Mouse (Mus musculus) cerebellum, adult 8-10 months (tissue): ENCODE results near the gene Fam83c.
"Not testable (repeated sequence)": the region's sequence is repeated elsewhere in the genome, so short reads cannot be mapped to it uniquely, and the experiment has no call there.

Experiments
- DNase-seq: peaks from one replicate; pipeline ENCODE4 v3.0.0; 2022

The Fam83c gene

GRCm38 (mm10) chr2:155834732-155835131, at the start of gene Fam83c:
Gene Fam83c, minus strand, starts transcription at chr2:155834854.
- no peak for DNase-seq

GRCm38 (mm10) chr2:155882087-155882486, 47.4 kb upstream of the Fam83c start:
- DNase-seq = no peak

- no peak for DNase-seq
Measured at GRCm38 (mm10) chr2:155878964-155879876, 44.6 kb upstream of the Fam83c start.

GRCm38 (mm10) chr2:155873636-155874035, 39.0 kb upstream of the Fam83c start:
- peak; percentile 27 for DNase-seq

GRCm38 (mm10) chr2:155872930-155873507, 38.4 kb upstream of the Fam83c start:
- no peak for DNase-seq

GRCm38 (mm10) chr2:155872486-155872885, 37.8 kb upstream of the Fam83c start:
- DNase-seq = peak; percentile 23

- no peak for DNase-seq
Measured at GRCm38 (mm10) chr2:155869772-155870171, 35.1 kb upstream of the Fam83c start.

- DNase-seq = no peak
Measured at GRCm38 (mm10) chr2:155868320-155868719, 33.7 kb upstream of the Fam83c start.

- no peak for DNase-seq
Measured at GRCm38 (mm10) chr2:155863301-155863867, 28.7 kb upstream of the Fam83c start.

- DNase-seq = no peak
Measured at GRCm38 (mm10) chr2:155862573-155863300, 28.1 kb upstream of the Fam83c start.

GRCm38 (mm10) chr2:155861581-155861980, 26.9 kb upstream of the Fam83c start:
- DNase-seq = no peak

- no peak for DNase-seq
Measured at GRCm38 (mm10) chr2:155860102-155860501, 25.4 kb upstream of the Fam83c start.

GRCm38 (mm10) chr2:155852536-155852935, 17.9 kb upstream of the Fam83c start:
- DNase-seq = no peak

- no peak for DNase-seq
Measured at GRCm38 (mm10) chr2:155850120-155850519, 15.5 kb upstream of the Fam83c start.

- DNase-seq = no peak
Measured at GRCm38 (mm10) chr2:155849464-155849863, 14.8 kb upstream of the Fam83c start.

GRCm38 (mm10) chr2:155848291-155848690, 13.6 kb upstream of the Fam83c start:
- DNase-seq = peak; percentile 83

GRCm38 (mm10) chr2:155846930-155847329, 12.3 kb upstream of the Fam83c start:
- no peak for DNase-seq

- no peak for DNase-seq
Measured at GRCm38 (mm10) chr2:155838961-155839360, 4.3 kb upstream of the Fam83c start.

GRCm38 (mm10) chr2:155837961-155838360, 3.3 kb upstream of the Fam83c start:
- DNase-seq = no peak

- not testable (repeated sequence) for DNase-seq
Measured at GRCm38 (mm10) chr2:155832087-155832486, 2.6 kb downstream of the Fam83c start.

- no peak for DNase-seq
Measured at GRCm38 (mm10) chr2:155831302-155831701, 3.4 kb downstream of the Fam83c start.

GRCm38 (mm10) chr2:155830841-155831240, 3.8 kb downstream of the Fam83c start:
- no peak for DNase-seq
